Mouse (Mus musculus): ENCODE measurements around the gene Col4a1.

DNA sequence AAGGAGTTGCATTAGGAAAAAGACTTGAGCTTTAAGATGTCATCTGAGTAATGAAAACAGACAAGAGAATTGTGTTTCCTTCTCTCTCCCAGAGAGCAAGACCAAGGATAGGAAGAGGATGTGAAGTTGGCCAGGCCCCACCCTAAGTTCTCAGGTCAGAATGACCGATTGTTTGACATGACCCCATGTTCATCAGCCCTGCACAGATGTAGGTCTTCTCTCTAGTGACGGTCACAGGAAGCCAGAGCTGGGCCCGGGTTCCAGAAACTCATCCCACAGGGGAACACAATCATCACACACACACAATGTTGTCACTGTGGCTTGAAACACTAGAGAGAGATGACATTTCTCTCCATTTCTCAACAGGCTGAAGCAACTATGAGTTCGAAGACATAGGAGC lies 27.2 kb downstream of the Col4a1 start:
- TF ChIP-seq CTCF (IDR thresholded peaks at IDR 0.05; ENCODE audit: borderline replicate concordance, insufficient read depth, low read depth, low read length) (no peak), POLR2A (IDR thresholded peaks at IDR 0.05; ENCODE audit: borderline replicate concordance, insufficient read depth, low read length) (no peak)
